Mouse (Mus musculus) hindbrain, embryonic 16.5 days (tissue): ENCODE data around the gene Mesd. TPM values are rescaled to one million over a fixed set of nuclear protein-coding genes. Genes with fewer than 3 reads are reported as not detected.

Experiments used
- ATAC-seq: fragments of 200-750 bp; cut with Nextera tagmentation; 2 replicates; pipeline ENCODE4 v1.8.0; 2017; ENCODE audit warnings: moderate TSS enrichment, moderate library complexity
- H3K27ac ChIP-seq: fragments of 300-500 bp; sonication (generic); 2 replicates; pipeline ENCODE4 v1.5.1; 2014; ENCODE audit warnings: low read depth, mild to moderate bottlenecking, control low read depth, low read length, moderate library complexity
- H3K27me3 ChIP-seq: fragments of 300-500 bp; sonication (generic); replicated peaks from 2 replicates; pipeline ENCODE4 v1.6.1; 2014; ENCODE audit warnings: low read length; ENCODE audit not compliant: control insufficient read depth, insufficient read depth
- H3K36me3 ChIP-seq: fragments of 300-500 bp; sonication (generic); 2 replicates; pipeline ENCODE4 v1.6.1; 2014; ENCODE audit warnings: mild to moderate bottlenecking, low read length, moderate library complexity, mixed read lengths; ENCODE audit not compliant: control insufficient read depth, insufficient read depth
- H3K4me1 ChIP-seq: fragments of 300-500 bp; sonication (generic); 2 replicates; pipeline ENCODE4 v1.6.1; 2014; ENCODE audit warnings: low read depth, low read length; ENCODE audit not compliant: control insufficient read depth, insufficient read depth
- H3K4me2 ChIP-seq: fragments of 300-500 bp; sonication (generic); 2 replicates; pipeline ENCODE4 v1.6.1; 2014; ENCODE audit warnings: mild to moderate bottlenecking, low read length, control low read depth, moderate library complexity
- H3K4me3 ChIP-seq: fragments of 300-500 bp; sonication (generic); 2 replicates; pipeline ENCODE4 v1.5.1; 2014; ENCODE audit warnings: mild to moderate bottlenecking, low read length, control low read depth, moderate library complexity
- H3K9ac ChIP-seq: fragments of 300-500 bp; sonication (generic); 2 replicates; pipeline ENCODE4 v1.6.1; 2014; ENCODE audit warnings: low read depth, mild to moderate bottlenecking, control low read depth, low read length, moderate library complexity
- H3K9me3 ChIP-seq: fragments of 300-500 bp; sonication (generic); 2 replicates; pipeline ENCODE4 v1.6.1; 2014; ENCODE audit warnings: mild to moderate bottlenecking, low read length, moderate library complexity; ENCODE audit not compliant: control insufficient read depth
- WGBS: fragments of 180-500 bp; shearing (Covaris S2); extraction: QIAGEN DNeasy Blood & Tissue Kit; methylation state at CpG from one replicate; pipeline ENCODE4 v1.1.7; 2014; 5-methylcytosine and 5-hydroxymethylcytosine counted together
- polyA plus RNA-seq: library from polyadenylated mRNA; unstranded; fragments of >200 nt; fragmentation: Nextera tagmentation; extraction: Ambion mirVana; gene quantifications from 2 replicates; pipeline ENCODE4 v1.2.1, GENCODE M21; 2015

The Mesd gene
- polyA plus RNA-seq: 63.7 and 83.8 TPM in 2 replicates

- WGBS: under 1% methylated on average over 62 of the region's 69 CpGs
Measured at GRCm38 (mm10) chr7:83884021-83884658, at the start of gene Mesd, which contains the start of gene Tlnrd1. Gene Mesd, plus strand, starts transcription at chr7:83884466. Gene Tlnrd1, minus strand, starts transcription at chr7:83884305.

GRCm38 (mm10) chr7:83838525-83839224 lies 45.6 kb upstream of the Mesd start:
- Histone ChIP-seq H3K9me3 (no peaks in the 10 kb centered on the region), H3K27me3 (no peaks in the 10 kb centered on the region), H3K4me3 (no peak overlapping the region), H3K36me3 (no peaks in the 10 kb centered on the region), H3K27ac (no peak overlapping the region), H3K9ac (no peak overlapping the region), H3K4me2 (no peak overlapping the region), H3K4me1 (no peaks in the 10 kb centered on the region)
- no peak for ATAC-seq
- 78% methylated on average over 5 of the region's 5 CpGs for WGBS

More at GRCm38 (mm10) chr7:83884021-83884658, at the start of gene Mesd, which contains the start of gene Tlnrd1:
- Histone ChIP-seq H3K36me3 (0 out of 2 replicates have a peak, but pooled peaks cover 4% of the 10 kb centered on the region), H3K27ac (peak within 1 kb of the TSS; percentile 93), H3K4me1 (peaks cover 31% of the 10 kb centered on the region), H3K4me3 (peak within 1 kb of the TSS; percentile 87), H3K27me3 (no peaks in the 10 kb centered on the region), H3K4me2 (peak within 1 kb of the TSS; percentile 81), H3K9ac (peak within 1 kb of the TSS; percentile 92), H3K9me3 (no peaks in the 10 kb centered on the region)
- peak; percentile 88 for ATAC-seq

GRCm38 (mm10) chr7:83840076-83840475 lies 44.2 kb upstream of the Mesd start:
- H3K4me1 ChIP-seq: no peaks in the 10 kb centered on the region
- no peak overlapping the region for H3K27ac ChIP-seq
- WGBS: 84% methylated on average over 2 of the region's 2 CpGs
- no peak overlapping the region for H3K9ac ChIP-seq
- H3K9me3 ChIP-seq: no peaks in the 10 kb centered on the region
- no peak overlapping the region for H3K4me2 ChIP-seq
- no peak overlapping the region for H3K4me3 ChIP-seq
- no peak for ATAC-seq
- no peaks in the 10 kb centered on the region for H3K27me3 ChIP-seq
- H3K36me3 ChIP-seq: no peaks in the 10 kb centered on the region

DNA sequence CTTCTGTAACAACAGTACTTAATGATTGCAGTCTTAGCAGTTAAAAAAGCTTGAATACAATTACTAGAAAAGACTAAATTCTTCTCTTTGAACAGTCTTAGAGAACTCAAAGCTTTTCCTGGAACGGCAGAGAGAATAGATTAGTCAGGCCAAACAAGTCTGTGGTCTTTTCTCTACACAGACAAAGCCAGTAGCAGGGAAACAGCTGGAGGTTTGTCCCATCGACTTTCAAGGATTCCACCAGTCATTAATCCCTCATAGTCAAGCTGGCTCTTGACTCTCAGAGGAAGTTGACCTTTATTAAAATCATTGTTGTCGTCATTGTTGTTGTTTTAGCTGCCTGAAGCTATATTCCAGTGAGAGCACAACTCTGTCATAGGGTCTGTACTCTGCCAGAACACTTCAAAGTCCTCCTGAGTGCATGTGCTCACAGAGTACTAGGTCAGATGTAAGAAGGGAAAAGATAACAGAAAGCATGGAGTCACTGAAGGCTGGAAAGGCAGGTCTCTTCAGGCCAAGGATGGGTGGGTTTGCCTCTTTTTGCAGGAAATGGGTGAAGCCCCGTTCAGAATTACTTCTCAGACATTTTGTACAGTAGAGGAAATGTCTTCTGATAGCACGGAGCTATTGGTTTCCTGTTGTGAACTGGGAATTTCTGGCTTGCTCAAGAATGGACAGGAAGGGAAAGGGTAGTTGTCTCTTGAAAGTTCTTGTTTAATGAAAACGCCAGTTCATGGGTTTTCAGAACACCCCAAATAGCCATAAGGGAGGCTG lies 41.6 kb upstream of the Mesd start:
- no peaks in the 10 kb centered on the region for H3K36me3 ChIP-seq
- no peak overlapping the region for H3K9ac ChIP-seq
- H3K4me2 ChIP-seq: no peak overlapping the region
- 49% methylated on average over 6 of the region's 6 CpGs for WGBS
- no peaks in the 10 kb centered on the region for H3K4me1 ChIP-seq
- no peaks in the 10 kb centered on the region for H3K9me3 ChIP-seq
- H3K27ac ChIP-seq: no peak overlapping the region
- no peak overlapping the region for H3K4me3 ChIP-seq
- ATAC-seq: no peak
- H3K27me3 ChIP-seq: no peaks in the 10 kb centered on the region

GRCm38 (mm10) chr7:83844807-83845206 lies 39.5 kb upstream of the Mesd start:
- Histone ChIP-seq H3K9ac (no peak overlapping the region), H3K9me3 (no peaks in the 10 kb centered on the region), H3K27me3 (no peaks in the 10 kb centered on the region), H3K4me3 (no peak overlapping the region), H3K36me3 (no peaks in the 10 kb centered on the region), H3K4me2 (no peak overlapping the region), H3K27ac (no peak overlapping the region), H3K4me1 (no peaks in the 10 kb centered on the region)
- 84% methylated on average over 3 of the region's 3 CpGs for WGBS
- no peak for ATAC-seq

DNA sequence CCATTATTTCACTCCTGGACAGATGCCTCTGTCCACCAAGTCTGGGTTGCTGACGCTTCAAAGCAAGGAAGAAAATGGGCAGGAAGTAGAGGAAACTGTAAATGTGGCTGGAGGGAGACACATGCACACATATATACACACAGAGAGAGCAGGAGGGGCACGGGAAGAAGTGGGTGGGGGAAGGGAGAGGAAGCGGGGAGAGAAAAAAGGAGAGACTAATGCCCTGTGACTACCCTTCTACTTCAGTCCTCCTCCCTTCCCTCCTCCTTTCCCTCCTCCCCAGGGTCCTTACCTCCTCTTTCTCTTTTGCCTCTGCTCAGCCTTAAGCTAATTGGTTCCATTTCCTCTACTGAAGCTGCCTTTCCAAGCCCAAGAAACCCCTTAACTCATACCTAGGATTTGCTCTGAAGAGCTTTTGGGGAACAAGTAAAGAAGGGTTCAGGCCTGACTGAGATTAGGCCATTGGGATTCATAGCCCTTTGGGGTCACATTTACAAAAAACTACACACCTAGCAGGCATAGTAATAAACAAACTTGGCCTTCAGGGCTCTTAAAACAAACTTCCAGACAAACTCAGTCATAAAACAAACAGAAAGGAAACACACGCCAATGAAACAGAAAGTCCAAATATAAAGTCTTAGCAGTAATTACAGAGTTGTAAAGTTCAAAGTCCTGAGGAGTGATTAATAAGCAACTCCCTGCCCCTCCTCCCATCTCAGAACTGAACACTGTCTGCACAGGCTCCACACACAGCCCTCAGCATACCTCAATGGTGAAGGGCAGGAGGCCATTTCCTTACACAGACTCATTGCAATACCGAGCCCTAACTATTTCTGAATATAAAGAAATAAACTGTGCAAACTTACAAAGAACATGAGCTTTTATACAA lies 36.8 kb upstream of the Mesd start:
- no peaks in the 10 kb centered on the region for H3K27me3 ChIP-seq
- H3K27ac ChIP-seq: no peak overlapping the region
- H3K4me2 ChIP-seq: no peak overlapping the region
- 72% methylated on average over 5 of the region's 5 CpGs for WGBS
- H3K4me3 ChIP-seq: no peak overlapping the region
- no peaks in the 10 kb centered on the region for H3K4me1 ChIP-seq
- H3K36me3 ChIP-seq: no peaks in the 10 kb centered on the region
- H3K9me3 ChIP-seq: no peaks in the 10 kb centered on the region
- H3K9ac ChIP-seq: no peak overlapping the region
- ATAC-seq: no peak

- peak; percentile 64 for ATAC-seq
- 58% methylated on average over 5 of the region's 5 CpGs for WGBS
- H3K4me1 ChIP-seq: no peaks in the 10 kb centered on the region
Measured at GRCm38 (mm10) chr7:83851569-83852380, 32.5 kb upstream of the Mesd start.

More at GRCm38 (mm10) chr7:83851569-83852380, 32.5 kb upstream of the Mesd start:
- Histone ChIP-seq H3K27ac (no peak overlapping the region), H3K36me3 (no peaks in the 10 kb centered on the region), H3K27me3 (no peaks in the 10 kb centered on the region), H3K4me2 (no peak overlapping the region), H3K9ac (no peak overlapping the region), H3K9me3 (no peaks in the 10 kb centered on the region), H3K4me3 (no peak overlapping the region)
